Mouse (Mus musculus): ENCODE results near the gene Zmynd10. TPM values are rescaled to one million over a fixed set of nuclear protein-coding genes. Genes with fewer than 3 reads are reported as not detected.
A peak's percentile ranks its signal among the peaks of the same experiment; 100 is the strongest.

Gene Zmynd10
- polyA plus RNA-seq (2016; fragmentation: Nextera tagmentation; extraction: Ambion mirVana) = 1.2 and 1.7 TPM in 2 replicates

GRCm38 (mm10) chr9:107547026-107547425, at the start of gene Zmynd10:
Zmynd10 (plus strand) TSS chr9:107547298.
- peak within 1 kb of the TSS; percentile 22 for H3K4me3 ChIP-seq (replicated peaks)
- peak; percentile 70; the same call in 1 of the 2 replicates for ATAC-seq (ENCODE audit: insufficient number of reproducible peaks, insufficient read depth, low FRiP score, low TSS enrichment, low read depth)
- no peaks in the 10 kb centered on the region for H3K9me3 ChIP-seq
- peak within 1 kb of the TSS; percentile 55 for H3K4me2 ChIP-seq
- 2% methylated on average over 20 of the region's 20 CpGs for WGBS
- H3K27me3 ChIP-seq = peaks cover 13% of the 10 kb centered on the region; the same call in 1 of the 2 replicates
- peak within 1 kb of the TSS; percentile 9; the same call in 1 of the 2 replicates for H3K9ac ChIP-seq (replicated peaks)
- H3K4me1 ChIP-seq (replicated peaks) = peaks cover 50% of the 10 kb centered on the region
- H3K27ac ChIP-seq = peak within 1 kb of the TSS; percentile 79
- peaks cover 24% of the 10 kb centered on the region for H3K36me3 ChIP-seq

- Histone ChIP-seq H3K9me3 (no peaks in the 10 kb centered on the region), H3K27ac (no peak overlapping the region), H3K4me1 (replicated peaks) (peaks cover 8% of the 10 kb centered on the region), H3K27me3 (peaks cover 66% of the 10 kb centered on the region), H3K4me2 (no peak overlapping the region), H3K9ac (replicated peaks) (no peak overlapping the region), H3K36me3 (no peaks in the 10 kb centered on the region), H3K4me3 (replicated peaks) (no peak overlapping the region)
- ATAC-seq (ENCODE audit: insufficient number of reproducible peaks, insufficient read depth, low FRiP score, low TSS enrichment, low read depth) = no peak
- 73% methylated on average over 3 of the region's 3 CpGs for WGBS
These were observed 46.3 kb upstream of the Zmynd10 start for GRCm38 (mm10) chr9:107500708-107501286.

DNA sequence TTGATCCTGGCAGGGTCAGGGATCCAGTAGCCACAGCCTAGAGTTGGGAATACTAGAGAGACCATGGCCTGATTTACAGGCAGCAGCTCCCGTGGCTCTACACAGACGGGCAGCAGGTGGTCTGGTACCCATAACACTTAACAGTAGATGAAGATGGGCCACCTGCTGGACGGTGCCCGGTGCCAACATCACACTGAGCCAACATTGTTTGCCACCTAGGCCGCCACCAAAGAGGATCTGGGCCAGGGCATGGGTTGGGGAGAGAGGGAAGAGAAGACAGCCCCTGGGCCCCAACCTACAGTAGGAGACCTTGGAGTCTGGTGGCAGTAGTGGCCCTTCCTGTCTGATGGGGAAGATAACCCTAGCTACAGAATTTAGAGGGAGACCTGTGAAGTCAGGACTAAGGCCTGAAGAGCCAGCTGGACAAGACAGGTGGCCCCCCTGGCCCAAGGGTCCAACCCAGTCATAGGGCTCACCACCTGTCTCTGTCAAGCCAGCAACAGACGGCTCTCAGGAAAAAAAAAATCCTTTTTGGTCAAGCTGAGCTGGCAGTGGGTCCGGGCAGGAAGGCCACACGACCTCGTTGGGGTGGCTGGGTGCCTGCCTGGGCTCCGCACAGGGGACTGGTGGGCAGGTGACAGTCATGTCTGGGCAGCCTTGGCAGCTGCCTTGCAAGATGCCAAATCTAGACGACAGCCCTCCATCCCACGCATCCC, 44.8 kb upstream of the Zmynd10 start:
- ATAC-seq (ENCODE audit: insufficient number of reproducible peaks, insufficient read depth, low FRiP score, low TSS enrichment, low read depth) = no peak
- Histone ChIP-seq H3K27me3 (peaks cover 74% of the 10 kb centered on the region), H3K4me3 (replicated peaks) (no peak overlapping the region), H3K9ac (replicated peaks) (no peak overlapping the region), H3K36me3 (no peaks in the 10 kb centered on the region), H3K27ac (no peak overlapping the region), H3K4me2 (no peak overlapping the region), H3K9me3 (no peaks in the 10 kb centered on the region), H3K4me1 (replicated peaks) (peaks cover 8% of the 10 kb centered on the region)
- 85% methylated on average over 12 of the region's 12 CpGs for WGBS

GRCm38 (mm10) chr9:107504662-107505537, 42.2 kb upstream of the Zmynd10 start:
- Histone ChIP-seq H3K4me1 (replicated peaks) (peaks cover 17% of the 10 kb centered on the region), H3K36me3 (no peaks in the 10 kb centered on the region), H3K27me3 (peaks cover 80% of the 10 kb centered on the region), H3K27ac (no peak overlapping the region), H3K4me3 (replicated peaks) (no peak overlapping the region), H3K9me3 (no peaks in the 10 kb centered on the region), H3K9ac (replicated peaks) (no peak overlapping the region), H3K4me2 (no peak overlapping the region)
- ATAC-seq (ENCODE audit: insufficient number of reproducible peaks, insufficient read depth, low FRiP score, low TSS enrichment, low read depth) = no peak
- 47% methylated on average over 19 of the region's 19 CpGs for WGBS

DNA sequence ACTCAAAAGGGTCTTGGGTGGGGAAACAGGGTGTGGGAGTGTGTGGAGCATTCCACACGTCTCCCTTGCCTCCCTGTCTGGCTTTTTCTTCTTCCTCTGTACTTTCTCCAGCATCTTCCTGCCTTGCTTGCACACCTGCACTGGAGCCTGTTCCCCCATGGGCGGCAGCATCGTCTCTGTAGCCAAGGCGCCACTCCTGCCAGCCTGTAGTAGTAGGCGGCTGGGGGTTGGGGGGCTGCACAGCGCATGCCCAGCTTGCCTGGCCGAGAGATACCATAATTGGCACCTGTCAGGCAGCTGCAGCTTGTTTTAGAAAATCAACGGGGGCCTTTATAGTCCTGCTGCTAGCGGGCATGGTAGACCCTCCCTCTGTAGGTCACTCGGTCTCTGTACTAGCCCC, 38.8 kb upstream of the Zmynd10 start:
- no peak overlapping the region for H3K4me2 ChIP-seq
- no peak overlapping the region for H3K9ac ChIP-seq (replicated peaks)
- H3K27ac ChIP-seq = no peak overlapping the region
- ATAC-seq (ENCODE audit: insufficient number of reproducible peaks, insufficient read depth, low FRiP score, low TSS enrichment, low read depth) = no peak
- H3K27me3 ChIP-seq = peaks cover 90% of the 10 kb centered on the region
- H3K4me1 ChIP-seq (replicated peaks) = peaks cover 17% of the 10 kb centered on the region
- no peak overlapping the region for H3K4me3 ChIP-seq (replicated peaks)
- H3K36me3 ChIP-seq = no peaks in the 10 kb centered on the region
- WGBS = 48% methylated on average over 10 of the region's 10 CpGs
- no peaks in the 10 kb centered on the region for H3K9me3 ChIP-seq

DNA sequence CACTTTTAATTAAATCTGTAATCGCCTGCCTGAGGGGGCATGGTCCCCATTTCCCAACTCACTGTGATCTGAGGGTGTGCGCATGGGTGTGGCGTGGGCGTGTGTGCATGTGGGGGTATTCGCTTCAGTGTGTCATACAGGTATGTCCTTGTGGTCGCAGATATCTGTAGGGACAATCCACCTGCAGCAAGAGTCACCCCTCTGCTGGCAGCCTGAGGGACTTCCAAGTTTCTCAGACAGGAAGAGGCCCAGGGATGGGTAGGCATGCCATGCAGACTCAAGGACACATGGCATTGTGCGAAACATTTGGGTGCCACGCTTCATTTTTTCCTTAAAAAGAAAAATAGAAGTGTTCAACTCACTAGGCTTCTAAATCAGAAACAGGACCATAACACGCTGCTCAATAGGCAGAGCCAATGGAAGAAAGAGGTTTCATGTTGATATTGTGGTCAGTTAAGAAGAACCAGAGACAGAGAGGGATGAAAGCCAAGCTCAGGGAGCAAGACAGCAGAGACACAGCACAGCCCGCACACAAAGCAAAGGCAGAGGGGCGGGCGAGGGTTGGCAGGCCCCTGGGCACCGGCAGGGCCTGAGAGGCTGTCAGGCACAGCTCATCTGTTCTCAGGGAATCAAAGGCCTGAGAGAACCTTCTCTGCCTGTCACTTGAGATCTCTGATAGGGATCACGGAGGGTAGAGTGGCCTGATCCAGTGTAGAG, 36.6 kb upstream of the Zmynd10 start:
- Histone ChIP-seq H3K36me3 (no peaks in the 10 kb centered on the region), H3K4me3 (replicated peaks) (no peak overlapping the region), H3K27me3 (peaks cover 83% of the 10 kb centered on the region), H3K27ac (no peak overlapping the region), H3K4me2 (no peak overlapping the region), H3K9me3 (no peaks in the 10 kb centered on the region), H3K4me1 (replicated peaks) (peaks cover 10% of the 10 kb centered on the region; the same call in 1 of the 2 replicates), H3K9ac (replicated peaks) (no peak overlapping the region)
- 84% methylated on average over 14 of the region's 14 CpGs for WGBS
- no peak for ATAC-seq (ENCODE audit: insufficient number of reproducible peaks, insufficient read depth, low FRiP score, low TSS enrichment, low read depth)

- no peak for ATAC-seq (ENCODE audit: insufficient number of reproducible peaks, insufficient read depth, low FRiP score, low TSS enrichment, low read depth)
These were observed 35.7 kb upstream of the Zmynd10 start for GRCm38 (mm10) chr9:107511436-107511835.

GRCm38 (mm10) chr9:107512326-107512725, 34.8 kb upstream of the Zmynd10 start:
- no peak for ATAC-seq (ENCODE audit: insufficient number of reproducible peaks, insufficient read depth, low FRiP score, low TSS enrichment, low read depth)
- Histone ChIP-seq H3K4me3 (replicated peaks) (no peak overlapping the region), H3K27me3 (peaks cover 74% of the 10 kb centered on the region), H3K4me1 (replicated peaks) (peaks cover 10% of the 10 kb centered on the region; the same call in 1 of the 2 replicates), H3K36me3 (no peaks in the 10 kb centered on the region), H3K9me3 (no peaks in the 10 kb centered on the region), H3K4me2 (no peak overlapping the region), H3K9ac (replicated peaks) (no peak overlapping the region), H3K27ac (no peak overlapping the region)
- WGBS = 78% methylated on average over 16 of the region's 16 CpGs

More at GRCm38 (mm10) chr9:107511436-107511835, 35.7 kb upstream of the Zmynd10 start:
- 48% methylated on average over 8 of the region's 8 CpGs for WGBS
- Histone ChIP-seq H3K4me3 (replicated peaks) (no peak overlapping the region), H3K9ac (replicated peaks) (no peak overlapping the region), H3K4me2 (no peak overlapping the region), H3K9me3 (no peaks in the 10 kb centered on the region), H3K27me3 (peaks cover 74% of the 10 kb centered on the region), H3K36me3 (no peaks in the 10 kb centered on the region), H3K27ac (no peak overlapping the region), H3K4me1 (replicated peaks) (peaks cover 10% of the 10 kb centered on the region; the same call in 1 of the 2 replicates)

- Histone ChIP-seq H3K36me3 (no peaks in the 10 kb centered on the region), H3K4me1 (replicated peaks) (no peaks in the 10 kb centered on the region; the same call in 1 of the 2 replicates), H3K4me2 (no peak overlapping the region), H3K9ac (replicated peaks) (no peak overlapping the region), H3K4me3 (replicated peaks) (no peak overlapping the region), H3K27me3 (peaks cover 72% of the 10 kb centered on the region), H3K27ac (no peak overlapping the region), H3K9me3 (no peaks in the 10 kb centered on the region)
- no peak for ATAC-seq (ENCODE audit: insufficient number of reproducible peaks, insufficient read depth, low FRiP score, low TSS enrichment, low read depth)
- 22% methylated on average over 14 of the region's 14 CpGs for WGBS
These were observed 32.7 kb upstream of the Zmynd10 start for GRCm38 (mm10) chr9:107514303-107514955.

GRCm38 (mm10) chr9:107520331-107520730, 26.8 kb upstream of the Zmynd10 start:
- Histone ChIP-seq H3K4me1 (replicated peaks) (peaks cover 24% of the 10 kb centered on the region), H3K27me3 (peaks cover 61% of the 10 kb centered on the region), H3K4me2 (no peak overlapping the region), H3K9me3 (no peaks in the 10 kb centered on the region), H3K9ac (replicated peaks) (no peak overlapping the region), H3K4me3 (replicated peaks) (no peak overlapping the region), H3K36me3 (no peaks in the 10 kb centered on the region), H3K27ac (no peak overlapping the region)
- WGBS = 70% methylated on average over 6 of the region's 6 CpGs
- ATAC-seq (ENCODE audit: insufficient number of reproducible peaks, insufficient read depth, low FRiP score, low TSS enrichment, low read depth) = no peak

Measured in limb, embryonic 12.5 days (tissue).